In genomic region chr11:102216056-102216885, GRCm38 (mm10) we compare ENCODE assay signal across 8 mouse cellular contexts. TPM values are rescaled to one million over a fixed set of nuclear protein-coding genes. Genes with fewer than 3 reads are reported as not detected.
DNase-seq lines count a peak whose midpoint lies in the region; ATAC-seq and TF ChIP-seq lines count a peak whose summit lies in the region.

No protein-coding gene starts in this region.

- H3K27me3 ChIP-seq in hindbrain, embryonic 12.5 days = no peaks in the 10 kb centered on the region
- H3K27me3 ChIP-seq in hindbrain, embryonic 11.5 days (ENCODE audit: control insufficient read depth, insufficient read depth, low read length) = no peaks in the 10 kb centered on the region
- H3K27me3 ChIP-seq in forebrain, postnatal 0 days (ENCODE audit: insufficient read depth, low read length) = no peaks in the 10 kb centered on the region
- H3K27me3 ChIP-seq in intestine, embryonic 16.5 days (replicated peaks; ENCODE audit: control insufficient read depth, insufficient read depth, low read length) = no peaks in the 10 kb centered on the region
- no peaks in the 10 kb centered on the region for H3K27me3 ChIP-seq in liver, postnatal 0 days (ENCODE audit: insufficient read depth, low read length)

- H3K4me3 ChIP-seq in hindbrain, embryonic 12.5 days = no peak overlapping the region
- H3K4me3 ChIP-seq in hindbrain, embryonic 11.5 days (ENCODE audit: low read depth, low read length) = no peak overlapping the region
- H3K4me3 ChIP-seq in forebrain, postnatal 0 days (ENCODE audit: low read depth, low read length) = no peak overlapping the region; the same call in 1 of the 2 replicates
- H3K4me3 ChIP-seq in intestine, embryonic 16.5 days (ENCODE audit: low read length) = peak overlapping the region; percentile 59
- H3K4me3 ChIP-seq in liver, postnatal 0 days (ENCODE audit: low read depth, low read length) = peak overlapping the region; percentile 62

- DNase-seq in hindbrain, embryonic 11.5 days (ENCODE audit: low spot score) = no peak
- DNase-seq in adrenal gland, adult 2 months = peak; percentile 85
- no peak for DNase-seq in forebrain, postnatal 0 days
- peak; percentile 65 for DNase-seq in liver, postnatal 0 days
- DNase-seq in thymus, adult 18-20 months = no peak
- DNase-seq in left cerebral cortex, adult 9 months (ENCODE audit: low spot score in 2 of 2) = no peak

- ATAC-seq in hindbrain, embryonic 12.5 days (ENCODE audit: low FRiP score) = no peak
- no peak for ATAC-seq in hindbrain, embryonic 11.5 days (ENCODE audit: low FRiP score)
- ATAC-seq in forebrain, postnatal 0 days = no peak
- peak; percentile 56 for ATAC-seq in intestine, embryonic 16.5 days
- peak; percentile 52 for ATAC-seq in liver, postnatal 0 days

- peak overlapping the region; percentile 5; the same call in 1 of the 2 replicates for H3K27ac ChIP-seq in hindbrain, embryonic 12.5 days
- H3K27ac ChIP-seq in hindbrain, embryonic 11.5 days (ENCODE audit: low read depth, low read length) = no peak overlapping the region
- no peak overlapping the region for H3K27ac ChIP-seq in forebrain, postnatal 0 days (ENCODE audit: low read depth, low read length)
- peak overlapping the region; percentile 84 for H3K27ac ChIP-seq in intestine, embryonic 16.5 days (ENCODE audit: low read length)
- peak overlapping the region; percentile 87 for H3K27ac ChIP-seq in liver, postnatal 0 days (ENCODE audit: low read depth)

- TF ChIP-seq EP300 in liver, postnatal 0 days (IDR thresholded peaks at IDR 0.05; ENCODE audit: low read depth) = peak; percentile 64; the same call in 1 of the 2 replicates

- 50% methylated on average over 12 of the region's 12 CpGs for WGBS in hindbrain, embryonic 12.5 days
- 53% methylated on average over 11 of the region's 12 CpGs for WGBS in hindbrain, embryonic 11.5 days
- WGBS in forebrain, postnatal 0 days = 40% methylated on average over 12 of the region's 12 CpGs
- 16% methylated on average over 12 of the region's 12 CpGs for WGBS in intestine, embryonic 16.5 days
- 48% methylated on average over 12 of the region's 12 CpGs for WGBS in liver, postnatal 0 days (ENCODE audit: insufficient replicate concordance)

- H3K9me3 ChIP-seq in hindbrain, embryonic 12.5 days (replicated peaks) = no peaks in the 10 kb centered on the region
- H3K9me3 ChIP-seq in hindbrain, embryonic 11.5 days (ENCODE audit: control insufficient read depth, low read length) = no peaks in the 10 kb centered on the region
- H3K9me3 ChIP-seq in forebrain, postnatal 0 days (ENCODE audit: low read length) = no peaks in the 10 kb centered on the region
- no peaks in the 10 kb centered on the region for H3K9me3 ChIP-seq in intestine, embryonic 16.5 days (ENCODE audit: control insufficient read depth, low read length)
- H3K9me3 ChIP-seq in liver, postnatal 0 days (ENCODE audit: low read length) = no peaks in the 10 kb centered on the region

- H3K9ac ChIP-seq in hindbrain, embryonic 12.5 days = 0 out of 2 replicates have a peak overlapping the region, but pooled peaks have one; percentile 1
- no peak overlapping the region for H3K9ac ChIP-seq in hindbrain, embryonic 11.5 days (ENCODE audit: low read depth, low read length)
- no peak overlapping the region for H3K9ac ChIP-seq in forebrain, postnatal 0 days
- peak overlapping the region; percentile 56 for H3K9ac ChIP-seq in intestine, embryonic 16.5 days (ENCODE audit: low read depth, low read length)
- peak overlapping the region; percentile 64 for H3K9ac ChIP-seq in liver, postnatal 0 days (replicated peaks)

- no peak for TF ChIP-seq CTCF in forebrain, postnatal 0 days (IDR thresholded peaks at IDR 0.05; ENCODE audit: low read depth)
- TF ChIP-seq CTCF in liver, postnatal 0 days (IDR thresholded peaks at IDR 0.05; ENCODE audit: low read depth) = no peak

- no peak overlapping the region for H3K4me2 ChIP-seq in hindbrain, embryonic 12.5 days (replicated peaks)
- H3K4me2 ChIP-seq in hindbrain, embryonic 11.5 days (replicated peaks; ENCODE audit: low read depth, low read length) = no peak overlapping the region
- peak overlapping the region; percentile 67 for H3K4me2 ChIP-seq in forebrain, postnatal 0 days (ENCODE audit: low read depth)
- H3K4me2 ChIP-seq in intestine, embryonic 16.5 days (ENCODE audit: low read depth, low read length) = peak overlapping the region; percentile 90
- H3K4me2 ChIP-seq in liver, postnatal 0 days (ENCODE audit: low read depth, low read length) = peak overlapping the region; percentile 80

- H3K36me3 ChIP-seq in hindbrain, embryonic 12.5 days = peaks cover 28% of the 10 kb centered on the region
- no peaks in the 10 kb centered on the region for H3K36me3 ChIP-seq in hindbrain, embryonic 11.5 days (ENCODE audit: control insufficient read depth, insufficient read depth, low read length)
- peaks cover 24% of the 10 kb centered on the region for H3K36me3 ChIP-seq in forebrain, postnatal 0 days (ENCODE audit: insufficient read depth)
- peaks cover 2% of the 10 kb centered on the region; the same call in 1 of the 2 replicates for H3K36me3 ChIP-seq in intestine, embryonic 16.5 days (ENCODE audit: control insufficient read depth, insufficient read depth, low read length)
- H3K36me3 ChIP-seq in liver, postnatal 0 days (replicated peaks; ENCODE audit: insufficient read depth, low read length) = no peaks in the 10 kb centered on the region; the same call in 1 of the 2 replicates

- peaks cover 73% of the 10 kb centered on the region for H3K4me1 ChIP-seq in hindbrain, embryonic 12.5 days
- peaks cover 24% of the 10 kb centered on the region for H3K4me1 ChIP-seq in hindbrain, embryonic 11.5 days (replicated peaks; ENCODE audit: control insufficient read depth, insufficient read depth, low read length)
- peaks cover 46% of the 10 kb centered on the region for H3K4me1 ChIP-seq in forebrain, postnatal 0 days (ENCODE audit: insufficient read depth)
- H3K4me1 ChIP-seq in intestine, embryonic 16.5 days (ENCODE audit: control insufficient read depth, insufficient read depth, low read length) = peaks cover 84% of the 10 kb centered on the region
- H3K4me1 ChIP-seq in liver, postnatal 0 days (ENCODE audit: insufficient read depth) = peaks cover 71% of the 10 kb centered on the region

RNA-seq across cellular contexts. Expression of gene Hdac5, which starts 13.7 kb away (rescaled TPM):
- polyA plus RNA-seq in hindbrain, embryonic 12.5 days (2016; fragmentation: Nextera tagmentation; extraction: Ambion mirVana) = 97.2 and 103 TPM in 2 replicates
- polyA plus RNA-seq in hindbrain, embryonic 11.5 days (2014; fragmentation: Nextera tagmentation; extraction: Ambion mirVana) = 32.2 and 36.6 TPM in 2 replicates
- 100 to 1,000 TPM in 1 of 2 experiments, 10 to 100 TPM in 1; 67.8 to 127 TPM for total RNA-seq in adrenal gland, adult 2 months (2021)
- polyA plus RNA-seq in adrenal gland, adult 2 months (2012; rRNA removed) = 99.3 and 131 TPM in 2 replicates
- total RNA-seq in forebrain, postnatal 0 days (2014; rRNA removed) = 170 and 209 TPM in 2 replicates
- 67.1 and 69.4 TPM in 2 replicates for polyA plus RNA-seq in forebrain, postnatal 0 days (2015; fragmentation: Nextera tagmentation; extraction: Ambion mirVana)
- 54.8 and 55.5 TPM in 2 replicates for polyA plus RNA-seq in intestine, embryonic 16.5 days (2015; fragmentation: Nextera tagmentation; extraction: Ambion mirVana)
- polyA plus RNA-seq in liver, postnatal 0 days (2015; fragmentation: Nextera tagmentation; extraction: Ambion mirVana) = 17.7 and 17.8 TPM in 2 replicates

RNA-seq across cellular contexts. Expression of gene G6pc3, which starts 26.9 kb away (rescaled TPM):
- polyA plus RNA-seq in hindbrain, embryonic 12.5 days (2016; fragmentation: Nextera tagmentation; extraction: Ambion mirVana) = 26.8 and 27.0 TPM in 2 replicates
- 28.8 and 31.9 TPM in 2 replicates for polyA plus RNA-seq in hindbrain, embryonic 11.5 days (2014; fragmentation: Nextera tagmentation; extraction: Ambion mirVana)
- total RNA-seq in adrenal gland, adult 2 months (2021) = 100 to 1,000 TPM; 140 to 149 TPM
- 254 and 297 TPM in 2 replicates for polyA plus RNA-seq in adrenal gland, adult 2 months (2012; rRNA removed)
- total RNA-seq in forebrain, postnatal 0 days (2014; rRNA removed) = 27.3 and 32.1 TPM in 2 replicates
- 27.4 and 32.0 TPM in 2 replicates for polyA plus RNA-seq in forebrain, postnatal 0 days (2015; fragmentation: Nextera tagmentation; extraction: Ambion mirVana)
- polyA plus RNA-seq in intestine, embryonic 16.5 days (2015; fragmentation: Nextera tagmentation; extraction: Ambion mirVana) = 26.7 and 32.1 TPM in 2 replicates
- polyA plus RNA-seq in liver, postnatal 0 days (2015; fragmentation: Nextera tagmentation; extraction: Ambion mirVana) = 6.7 and 6.8 TPM in 2 replicates

RNA-seq across cellular contexts. Expression of gene Lsm12, which starts 31.2 kb away (rescaled TPM):
- polyA plus RNA-seq in hindbrain, embryonic 12.5 days (2016; fragmentation: Nextera tagmentation; extraction: Ambion mirVana) = 114 TPM in 2 replicates
- polyA plus RNA-seq in hindbrain, embryonic 11.5 days (2014; fragmentation: Nextera tagmentation; extraction: Ambion mirVana) = 76.0 and 80.1 TPM in 2 replicates
- 100 to 1,000 TPM in 1 of 2 experiments, 10 to 100 TPM in 1; 82.6 to 108 TPM for total RNA-seq in adrenal gland, adult 2 months (2021)
- polyA plus RNA-seq in adrenal gland, adult 2 months (2012; rRNA removed) = 35.8 and 40.1 TPM in 2 replicates
- 76.7 and 86.4 TPM in 2 replicates for total RNA-seq in forebrain, postnatal 0 days (2014; rRNA removed)
- polyA plus RNA-seq in forebrain, postnatal 0 days (2015; fragmentation: Nextera tagmentation; extraction: Ambion mirVana) = 145 and 154 TPM in 2 replicates
- polyA plus RNA-seq in intestine, embryonic 16.5 days (2015; fragmentation: Nextera tagmentation; extraction: Ambion mirVana) = 87.9 and 115 TPM in 2 replicates
- 52.2 and 55.0 TPM in 2 replicates for polyA plus RNA-seq in liver, postnatal 0 days (2015; fragmentation: Nextera tagmentation; extraction: Ambion mirVana)

RNA-seq across cellular contexts. Expression of gene BC030867, which starts 32.4 kb away (rescaled TPM):
- 9.4 and 12.5 TPM in 2 replicates for polyA plus RNA-seq in hindbrain, embryonic 12.5 days (2016; fragmentation: Nextera tagmentation; extraction: Ambion mirVana)
- 13.2 and 14.0 TPM in 2 replicates for polyA plus RNA-seq in hindbrain, embryonic 11.5 days (2014; fragmentation: Nextera tagmentation; extraction: Ambion mirVana)
- total RNA-seq in adrenal gland, adult 2 months (2021) = under 1 TPM; 0.35 to 0.93 TPM
- polyA plus RNA-seq in adrenal gland, adult 2 months (2012; rRNA removed) = 1.2 and 1.6 TPM in 2 replicates
- total RNA-seq in forebrain, postnatal 0 days (2014; rRNA removed) = 0.62 and 1.0 TPM in 2 replicates
- 1.5 and 1.6 TPM in 2 replicates for polyA plus RNA-seq in forebrain, postnatal 0 days (2015; fragmentation: Nextera tagmentation; extraction: Ambion mirVana)
- polyA plus RNA-seq in intestine, embryonic 16.5 days (2015; fragmentation: Nextera tagmentation; extraction: Ambion mirVana) = 12.4 and 15.9 TPM in 2 replicates
- 4.7 and 4.9 TPM in 2 replicates for polyA plus RNA-seq in liver, postnatal 0 days (2015; fragmentation: Nextera tagmentation; extraction: Ambion mirVana)

RNA-seq across cellular contexts. Expression of gene Asb16, which starts 52.3 kb away (rescaled TPM):
- polyA plus RNA-seq in hindbrain, embryonic 12.5 days (2016; fragmentation: Nextera tagmentation; extraction: Ambion mirVana) = not detected in 2 replicates
- polyA plus RNA-seq in hindbrain, embryonic 11.5 days (2014; fragmentation: Nextera tagmentation; extraction: Ambion mirVana) = 0.06 and 0.08 TPM in 2 replicates
- under 1 TPM; 0.12 to 0.45 TPM for total RNA-seq in adrenal gland, adult 2 months (2021)
- 0.75 and 0.95 TPM in 2 replicates for polyA plus RNA-seq in adrenal gland, adult 2 months (2012; rRNA removed)
- total RNA-seq in forebrain, postnatal 0 days (2014; rRNA removed) = 0.54 and 1.4 TPM in 2 replicates
- 0.11 TPM in 1 of 2 replicates, not detected in the other for polyA plus RNA-seq in forebrain, postnatal 0 days (2015; fragmentation: Nextera tagmentation; extraction: Ambion mirVana)
- 0.05 TPM in 2 replicates for polyA plus RNA-seq in intestine, embryonic 16.5 days (2015; fragmentation: Nextera tagmentation; extraction: Ambion mirVana)
- not detected in 2 replicates for polyA plus RNA-seq in liver, postnatal 0 days (2015; fragmentation: Nextera tagmentation; extraction: Ambion mirVana)

Comparison
In these comparisons a context has a peak if more than half of its experiments do, and no peak if none do; other contexts are left out.
1. H3K27ac ChIP-seq: peak in hindbrain, embryonic 12.5 days (single experiment), intestine, embryonic 16.5 days (single experiment) and liver, postnatal 0 days (single experiment); none in hindbrain, embryonic 11.5 days (single experiment) and forebrain, postnatal 0 days (single experiment).
2. H3K9ac ChIP-seq: peak in hindbrain, embryonic 12.5 days (single experiment), intestine, embryonic 16.5 days (single experiment) and liver, postnatal 0 days (single experiment); none in hindbrain, embryonic 11.5 days (single experiment) and forebrain, postnatal 0 days (single experiment).
3. ATAC-seq: peak in intestine, embryonic 16.5 days (single experiment) and liver, postnatal 0 days (single experiment); none in hindbrain, embryonic 12.5 days (single experiment), hindbrain, embryonic 11.5 days (single experiment) and forebrain, postnatal 0 days (single experiment).
4. H3K4me2 ChIP-seq: peak in forebrain, postnatal 0 days (single experiment), intestine, embryonic 16.5 days (single experiment) and liver, postnatal 0 days (single experiment); none in hindbrain, embryonic 12.5 days (single experiment) and hindbrain, embryonic 11.5 days (single experiment).
5. H3K4me3 ChIP-seq: peak in intestine, embryonic 16.5 days (single experiment) and liver, postnatal 0 days (single experiment); none in hindbrain, embryonic 12.5 days (single experiment), hindbrain, embryonic 11.5 days (single experiment) and forebrain, postnatal 0 days (single experiment).
6. DNase-seq: peak in adrenal gland, adult 2 months (single experiment) and liver, postnatal 0 days (single experiment); none in hindbrain, embryonic 11.5 days (single experiment), forebrain, postnatal 0 days (single experiment), thymus, adult 18-20 months (0 of 2) and left cerebral cortex, adult 9 months (0 of 2).